Mouse (Mus musculus) MEL (cell line): ENCODE measurements around the gene Ikbke. TPM values are rescaled to one million over a fixed set of nuclear protein-coding genes. Genes with fewer than 3 reads are reported as not detected.

ENCODE experiments used
- DNase-seq: peaks from one replicate; pipeline ENCODE4 v3.0.0; 2011; ENCODE audit warnings: low read depth, low spot score
- H3K27ac ChIP-seq: 2 replicates; pipeline ENCODE4 v1.5.1; 2012; ENCODE audit warnings: low read depth, mild to moderate bottlenecking, control low read depth, low read length, moderate library complexity; ENCODE audit not compliant: control insufficient read depth
- H3K27me3 ChIP-seq, 2 experiments: fragments of 150-350 bp in 1 of 2; sonication (generic) in 1 of 2; 2 replicates each; pipeline ENCODE4 v1.6.1; 2012; ENCODE audit warnings: low read length in 2 of 2, mild to moderate bottlenecking in 2 of 2, improper control_type of control experiment in 1 of 2, moderate library complexity in 1 of 2; ENCODE audit not compliant: insufficient read depth in 2 of 2, control insufficient read depth in 1 of 2
- H3K36me3 ChIP-seq, 2 experiments: 2 replicates each; pipeline ENCODE4 v1.6.1; 2012 to 2014; ENCODE audit warnings: low read length in 2 of 2, improper control_type of control experiment in 1 of 2, inconsistent platforms in 1 of 2, mild to moderate bottlenecking in 1 of 2; ENCODE audit not compliant: insufficient read depth in 2 of 2, control insufficient read depth in 1 of 2
- H3K4me1 ChIP-seq, 2 experiments: fragments of 150-350 bp in 1 of 2; sonication (generic) in 1 of 2; 2 replicates each; pipeline ENCODE4 v1.6.1; 2012; ENCODE audit warnings: low read length in 2 of 2, improper control_type of control experiment in 1 of 2, mild to moderate bottlenecking in 1 of 2; ENCODE audit not compliant: insufficient read depth in 2 of 2, control insufficient read depth in 1 of 2
- H3K4me3 ChIP-seq, 2 experiments: fragments of 150-350 bp in 1 of 2; sonication (generic) in 1 of 2; 2 replicates each; pipeline ENCODE4 v1.5.1; 2012; ENCODE audit warnings: low read depth in 2 of 2, low read length in 2 of 2, mild to moderate bottlenecking in 2 of 2, moderate library complexity in 2 of 2, control low read depth in 1 of 2, improper control_type of control experiment in 1 of 2; ENCODE audit not compliant: control insufficient read depth in 1 of 2, insufficient read depth in 1 of 2
- H3K79me2 ChIP-seq: 2 replicates; pipeline ENCODE4 v1.6.1; 2012; ENCODE audit warnings: mild to moderate bottlenecking, low read length, moderate library complexity; ENCODE audit not compliant: control insufficient read depth, poor library complexity, insufficient read depth
- H3K9ac ChIP-seq: 2 replicates; pipeline ENCODE4 v1.6.1; 2012; ENCODE audit warnings: low read depth, mild to moderate bottlenecking, control low read depth, low read length, moderate library complexity; ENCODE audit not compliant: control insufficient read depth, poor library complexity, severe bottlenecking
- H3K9me3 ChIP-seq: fragments of 150-350 bp; sonication (generic); replicated peaks from 2 replicates; pipeline ENCODE4 v1.6.1; 2012; ENCODE audit warnings: mild to moderate bottlenecking, low read length, improper control_type of control experiment, moderate library complexity; ENCODE audit not compliant: insufficient read depth
- BHLHE40 ChIP-seq: IDR thresholded peaks from 2 replicates; pipeline ENCODE4 v1.6.1; 2012; ENCODE audit warnings: low read depth, mild to moderate bottlenecking, inconsistent platforms, low read length, improper control_type of control experiment, borderline replicate concordance
- CHD1 ChIP-seq: IDR thresholded peaks from 2 replicates; pipeline ENCODE4 v1.6.1; 2012; ENCODE audit warnings: low read depth, mild to moderate bottlenecking, inconsistent platforms, low read length, improper control_type of control experiment
- CHD2 ChIP-seq: IDR thresholded peaks from 2 replicates; pipeline ENCODE4 v1.6.1; 2011; ENCODE audit warnings: low read length, improper control_type of control experiment
- CTCF ChIP-seq, 3 experiments: IDR thresholded peaks in 2 of 3; conservative IDR thresholded peaks in 1 of 3; 2 replicates each; pipeline ENCODE4 v1.5.1; 2011 to 2012; ENCODE audit warnings: low read length in 3 of 3, low read depth in 2 of 3, mild to moderate bottlenecking in 2 of 3, improper control_type of control experiment in 1 of 3, inconsistent platforms in 1 of 3, mixed read lengths in 1 of 3, moderate library complexity in 1 of 3; ENCODE audit not compliant: control insufficient read depth in 1 of 3, insufficient read depth in 1 of 3, poor library complexity in 1 of 3, severe bottlenecking in 1 of 3
- ELF1 ChIP-seq: IDR thresholded peaks from 2 replicates; pipeline ENCODE4 v1.6.1; 2014; ENCODE audit warnings: low read depth, mild to moderate bottlenecking, inconsistent platforms, low read length, improper control_type of control experiment, moderate library complexity
- EP300 ChIP-seq, 2 experiments: IDR thresholded peaks; 2 replicates each; pipeline ENCODE4 v1.6.1; 2011; ENCODE audit warnings: improper control_type of control experiment in 2 of 2, low read length in 2 of 2, low read depth in 1 of 2, mild to moderate bottlenecking in 1 of 2
- GATA1 ChIP-seq: IDR thresholded peaks from 2 replicates; pipeline ENCODE4 v1.6.1; 2011; ENCODE audit warnings: low read depth, low read length, improper control_type of control experiment
- HCFC1 ChIP-seq: IDR thresholded peaks from 2 replicates; pipeline ENCODE4 v1.6.1; 2012; ENCODE audit warnings: low read depth, mild to moderate bottlenecking, inconsistent platforms, low read length, improper control_type of control experiment, moderate library complexity
- JUND ChIP-seq: IDR thresholded peaks from 2 replicates; pipeline ENCODE4 v1.6.1; 2011; ENCODE audit warnings: low read depth, mild to moderate bottlenecking, improper control_type of control experiment, low read length
- KAT2A ChIP-seq: conservative IDR thresholded peaks from 2 replicates; pipeline ENCODE4 v1.6.1; 2012; ENCODE audit warnings: low read depth, low read length, improper control_type of control experiment, inconsistent platforms
- MAFK ChIP-seq: IDR thresholded peaks from 2 replicates; pipeline ENCODE4 v1.6.1; 2011; ENCODE audit warnings: low read depth, mild to moderate bottlenecking, low read length, improper control_type of control experiment, borderline replicate concordance
- MAX ChIP-seq: IDR thresholded peaks from 2 replicates; pipeline ENCODE4 v1.6.1; 2011; ENCODE audit warnings: low read length, improper control_type of control experiment
- MEF2A ChIP-seq: IDR thresholded peaks from 2 replicates; pipeline ENCODE4 v1.6.1; 2014; ENCODE audit warnings: low read depth, mild to moderate bottlenecking, inconsistent platforms, low read length, improper control_type of control experiment; ENCODE audit not compliant: poor library complexity, insufficient replicate concordance, severe bottlenecking; ENCODE audit errors: extremely low read depth
- MYB ChIP-seq: IDR thresholded peaks from 2 replicates; pipeline ENCODE4 v1.6.1; 2011; ENCODE audit warnings: mild to moderate bottlenecking, low read depth, low read length, improper control_type of control experiment
- MYC ChIP-seq: IDR thresholded peaks from 2 replicates; pipeline ENCODE4 v1.6.1; 2011; ENCODE audit warnings: low read depth, mild to moderate bottlenecking, low read length, improper control_type of control experiment, moderate library complexity
- NELFE ChIP-seq: IDR thresholded peaks from 2 replicates; pipeline ENCODE4 v1.6.1; 2011; ENCODE audit warnings: low read depth, low read length, improper control_type of control experiment
- POLR2A ChIP-seq, 2 experiments: IDR thresholded peaks; 2 replicates each; pipeline ENCODE4 v1.6.1; 2011 to 2012; ENCODE audit warnings: low read length in 2 of 2, mild to moderate bottlenecking in 2 of 2, control low read depth in 1 of 2, improper control_type of control experiment in 1 of 2, low read depth in 1 of 2, moderate library complexity in 1 of 2; ENCODE audit not compliant: control insufficient read depth in 1 of 2, insufficient read depth in 1 of 2, poor library complexity in 1 of 2
- POLR2AphosphoS2 ChIP-seq: IDR thresholded peaks from 2 replicates; pipeline ENCODE4 v1.6.1; 2011; ENCODE audit warnings: low read length, improper control_type of control experiment
- RAD21 ChIP-seq: IDR thresholded peaks from 2 replicates; pipeline ENCODE4 v1.6.1; 2011; ENCODE audit warnings: mild to moderate bottlenecking, low read depth, low read length, improper control_type of control experiment
- RCOR1 ChIP-seq: IDR thresholded peaks from 2 replicates; pipeline ENCODE4 v1.6.1; 2012; ENCODE audit warnings: low read depth, mild to moderate bottlenecking, inconsistent platforms, low read length, improper control_type of control experiment
- SIN3A ChIP-seq: IDR thresholded peaks from 2 replicates; pipeline ENCODE4 v1.6.1; 2012; ENCODE audit warnings: low read length, improper control_type of control experiment, inconsistent platforms
- SMC3 ChIP-seq: IDR thresholded peaks from 2 replicates; pipeline ENCODE4 v1.6.1; 2011; ENCODE audit warnings: low read depth, low read length, improper control_type of control experiment
- TAL1 ChIP-seq: IDR thresholded peaks from 2 replicates; pipeline ENCODE4 v1.6.1; 2012; ENCODE audit warnings: mild to moderate bottlenecking, inconsistent platforms, low read length, moderate library complexity, mixed read lengths
- UBTF ChIP-seq: IDR thresholded peaks from 2 replicates; pipeline ENCODE4 v1.6.1; 2012; ENCODE audit warnings: low read depth, mild to moderate bottlenecking, inconsistent platforms, low read length, improper control_type of control experiment, moderate library complexity, borderline replicate concordance; ENCODE audit not compliant: insufficient read depth
- USF1 ChIP-seq: IDR thresholded peaks from 2 replicates; pipeline ENCODE4 v1.6.1; 2014; ENCODE audit warnings: low read depth, mild to moderate bottlenecking, inconsistent platforms, low read length, improper control_type of control experiment, moderate library complexity
- USF2 ChIP-seq, 2 experiments: IDR thresholded peaks; 2 replicates each; pipeline ENCODE4 v1.6.1; 2011 to 2012; ENCODE audit warnings: improper control_type of control experiment in 2 of 2, low read length in 2 of 2, borderline replicate concordance in 1 of 2, inconsistent platforms in 1 of 2, low read depth in 1 of 2, mild to moderate bottlenecking in 1 of 2; ENCODE audit not compliant: insufficient read depth in 1 of 2
- ZC3H11A ChIP-seq: IDR thresholded peaks from 2 replicates; pipeline ENCODE4 v1.6.1; 2012; ENCODE audit warnings: low read depth, mild to moderate bottlenecking, inconsistent platforms, low read length, improper control_type of control experiment
- ZKSCAN1 ChIP-seq: IDR thresholded peaks from 2 replicates; pipeline ENCODE4 v1.6.1; 2012; ENCODE audit warnings: low read depth, mild to moderate bottlenecking, inconsistent platforms, low read length, improper control_type of control experiment, moderate library complexity
- ZNF384 ChIP-seq: IDR thresholded peaks from 2 replicates; pipeline ENCODE4 v1.6.1; 2012; ENCODE audit warnings: low read depth, mild to moderate bottlenecking, inconsistent platforms, low read length, improper control_type of control experiment
- polyA plus RNA-seq, 2 experiments: library from polyadenylated mRNA; stranded (reverse) in 1 of 2; unstranded in 1 of 2; fragments of >175 nt in 1 of 2; fragments of >200 nt in 1 of 2; gene quantifications; 2 replicates each; pipeline versions ENCODE4 v1.2.1 to v1.2.4; 2012; ENCODE audit warnings: low replicate concordance in 2 of 2, low read depth in 1 of 2; ENCODE audit not compliant: insufficient read length in 2 of 2, insufficient read depth in 1 of 2, missing spikeins in 1 of 2
- total RNA-seq: library from RNA; depleted of rRNA; stranded (reverse); fragments of 300-350 nt; gene quantifications from 2 replicates; pipeline ENCODE4 v1.2.3, GENCODE M21; 2012

Ikbke gene
- total and polyA plus RNA-seq, 3 experiments, result 4.0 to 7.2 TPM; not detected in 1

DNA sequence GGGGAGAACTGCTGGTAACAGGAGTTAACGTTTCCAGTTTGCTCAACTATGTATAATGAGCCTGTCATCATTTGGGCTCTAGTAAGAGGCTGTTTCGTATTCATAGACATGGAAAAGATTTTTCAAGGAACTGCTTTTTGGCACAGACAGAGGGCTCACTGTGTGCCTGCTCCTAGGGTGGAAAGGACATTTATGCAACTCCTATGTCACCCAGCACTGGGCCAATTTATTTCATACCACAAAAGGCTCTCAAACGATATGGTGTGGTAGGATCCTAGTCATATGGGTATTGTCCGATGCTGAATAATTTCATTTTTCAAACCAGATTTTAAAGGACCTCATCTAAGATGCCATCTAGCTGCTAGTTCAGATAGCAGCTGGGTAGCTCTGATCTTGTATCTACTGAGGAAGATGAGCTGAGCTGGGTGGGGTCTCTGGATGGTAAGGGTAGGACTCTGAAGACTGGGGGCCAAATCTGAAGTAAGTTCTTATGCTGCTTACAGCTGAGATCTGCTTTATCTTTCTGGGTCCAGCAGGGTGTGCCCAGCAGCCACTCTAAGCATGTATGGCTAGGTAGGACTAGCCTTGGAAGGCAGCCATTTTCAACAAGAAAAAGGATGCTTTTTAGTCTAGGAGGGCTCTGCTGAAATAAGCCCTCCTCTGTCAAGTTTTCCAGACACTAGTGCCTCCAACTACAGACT is 14.0 kb upstream of the Ikbke start:
- H3K79me2 ChIP-seq, result no peaks in the 10 kb centered on the region
- H3K4me3 ChIP-seq, result no peak overlapping the region
- H3K27me3 ChIP-seq, result no peaks in the 10 kb centered on the region
- H3K36me3 ChIP-seq, result peaks cover 0 to 4% of the 10 kb centered on the region in 2 experiments; a peak in 2 of 4 replicates
- H3K9ac ChIP-seq, result no peak overlapping the region
- TF ChIP-seq EP300 (IDR thresholded peaks at IDR 0.05; ENCODE audit: low read depth in 1 of 2, low read length in 2 of 2), result no peak
- TF ChIP-seq SMC3, result peak; percentile 53
- TF ChIP-seq MEF2A, result no peak
- TF ChIP-seq CTCF (IDR thresholded peaks at IDR 0.05 in 2 of 3, conservative IDR thresholded peaks at IDR 0.05 in 1 of 3; ENCODE audit: control insufficient read depth in 1 of 3, insufficient read depth in 1 of 3, low read depth in 2 of 3, low read length in 3 of 3, poor library complexity in 1 of 3, severe bottlenecking in 1 of 3), result peak in 2 of 3 experiments; percentile 5 to 46; a peak in 2 of 6 replicates
- TF ChIP-seq RAD21, result peak; percentile 55
- TF ChIP-seq UBTF, result no peak
- no peak for TF ChIP-seq ZNF384
- no peak overlapping the region for H3K27ac ChIP-seq
- DNase-seq, result peak; percentile 26
- H3K4me1 ChIP-seq, result no peaks in the 10 kb centered on the region
- no peaks in the 10 kb centered on the region for H3K9me3 ChIP-seq

DNA sequence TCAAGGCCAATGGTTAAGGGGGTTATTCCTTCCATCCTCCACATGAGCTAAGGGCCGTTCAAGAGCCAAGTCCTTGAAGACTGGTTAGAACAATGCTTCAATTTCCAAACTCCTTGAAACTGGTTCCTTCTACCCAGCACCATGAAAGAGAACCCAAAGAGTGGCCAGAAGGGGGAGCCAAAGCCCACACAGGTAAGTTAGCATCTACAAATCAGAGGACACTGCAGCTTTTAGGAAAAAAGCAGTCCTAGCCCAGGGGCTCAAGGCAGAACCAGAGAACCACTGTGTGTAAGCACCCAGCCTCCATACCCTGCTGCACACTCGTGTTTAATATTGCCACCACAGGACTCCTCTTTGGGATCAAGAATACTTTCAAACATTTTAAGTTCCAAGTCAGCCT is 11.2 kb upstream of the Ikbke start:
- no peaks in the 10 kb centered on the region for H3K79me2 ChIP-seq
- H3K9ac ChIP-seq, result no peak overlapping the region
- DNase-seq, result peak; percentile 81
- no peak overlapping the region for H3K4me3 ChIP-seq
- H3K4me1 ChIP-seq, result no peaks in the 10 kb centered on the region
- H3K36me3 ChIP-seq, result peaks cover 0 to 3% of the 10 kb centered on the region in 2 experiments; a peak in 2 of 4 replicates
- H3K27ac ChIP-seq, result no peak overlapping the region
- H3K9me3 ChIP-seq, result no peaks in the 10 kb centered on the region
- H3K27me3 ChIP-seq, result no peaks in the 10 kb centered on the region
- TF ChIP-seq ZC3H11A, result peak; percentile 96
- no peak for TF ChIP-seq GATA1
- TF ChIP-seq EP300 (IDR thresholded peaks at IDR 0.05; ENCODE audit: low read depth in 1 of 2, low read length in 2 of 2), result no peak
- no peak for TF ChIP-seq JUND
- TF ChIP-seq MEF2A, result no peak
- no peak for TF ChIP-seq NELFE
- TF ChIP-seq CHD1, result no peak
- TF ChIP-seq CHD2, result no peak
- no peak for TF ChIP-seq MAX
- TF ChIP-seq ELF1, result no peak
- TF ChIP-seq POLR2AphosphoS2, result no peak
- no peak for TF ChIP-seq POLR2A (IDR thresholded peaks at IDR 0.05; ENCODE audit: control insufficient read depth in 1 of 2, insufficient read depth in 1 of 2, low read depth in 1 of 2, low read length in 2 of 2, poor library complexity in 1 of 2)
- no peak for TF ChIP-seq MYC
- peak; percentile 82 to 95 (median 85) for TF ChIP-seq CTCF (IDR thresholded peaks at IDR 0.05 in 2 of 3, conservative IDR thresholded peaks at IDR 0.05 in 1 of 3; ENCODE audit: control insufficient read depth in 1 of 3, insufficient read depth in 1 of 3, low read depth in 2 of 3, low read length in 3 of 3, poor library complexity in 1 of 3, severe bottlenecking in 1 of 3)
- no peak for TF ChIP-seq UBTF
- 0 out of 2 replicates have a peak, but pooled peaks have one; percentile 37 for TF ChIP-seq SIN3A
- no peak for TF ChIP-seq TAL1
- TF ChIP-seq SMC3, result peak; percentile 99
- TF ChIP-seq RCOR1, result no peak
- TF ChIP-seq KAT2A, result no peak
- TF ChIP-seq MYB, result no peak
- peak; percentile 95 for TF ChIP-seq RAD21
- no peak for TF ChIP-seq MAFK
- no peak for TF ChIP-seq ZKSCAN1
- TF ChIP-seq HCFC1, result no peak
- no peak for TF ChIP-seq BHLHE40
- no peak for TF ChIP-seq USF1
- no peak for TF ChIP-seq USF2 (IDR thresholded peaks at IDR 0.05; ENCODE audit: borderline replicate concordance in 1 of 2, insufficient read depth in 1 of 2, low read depth in 1 of 2, low read length in 2 of 2)
